Mouse (Mus musculus): ENCODE results near the gene Myadml2. TPM values are rescaled to one million over a fixed set of nuclear protein-coding genes. Genes with fewer than 3 reads are reported as not detected.

The Myadml2 gene
- polyA plus RNA-seq, 1 experiment: not detected

DNA sequence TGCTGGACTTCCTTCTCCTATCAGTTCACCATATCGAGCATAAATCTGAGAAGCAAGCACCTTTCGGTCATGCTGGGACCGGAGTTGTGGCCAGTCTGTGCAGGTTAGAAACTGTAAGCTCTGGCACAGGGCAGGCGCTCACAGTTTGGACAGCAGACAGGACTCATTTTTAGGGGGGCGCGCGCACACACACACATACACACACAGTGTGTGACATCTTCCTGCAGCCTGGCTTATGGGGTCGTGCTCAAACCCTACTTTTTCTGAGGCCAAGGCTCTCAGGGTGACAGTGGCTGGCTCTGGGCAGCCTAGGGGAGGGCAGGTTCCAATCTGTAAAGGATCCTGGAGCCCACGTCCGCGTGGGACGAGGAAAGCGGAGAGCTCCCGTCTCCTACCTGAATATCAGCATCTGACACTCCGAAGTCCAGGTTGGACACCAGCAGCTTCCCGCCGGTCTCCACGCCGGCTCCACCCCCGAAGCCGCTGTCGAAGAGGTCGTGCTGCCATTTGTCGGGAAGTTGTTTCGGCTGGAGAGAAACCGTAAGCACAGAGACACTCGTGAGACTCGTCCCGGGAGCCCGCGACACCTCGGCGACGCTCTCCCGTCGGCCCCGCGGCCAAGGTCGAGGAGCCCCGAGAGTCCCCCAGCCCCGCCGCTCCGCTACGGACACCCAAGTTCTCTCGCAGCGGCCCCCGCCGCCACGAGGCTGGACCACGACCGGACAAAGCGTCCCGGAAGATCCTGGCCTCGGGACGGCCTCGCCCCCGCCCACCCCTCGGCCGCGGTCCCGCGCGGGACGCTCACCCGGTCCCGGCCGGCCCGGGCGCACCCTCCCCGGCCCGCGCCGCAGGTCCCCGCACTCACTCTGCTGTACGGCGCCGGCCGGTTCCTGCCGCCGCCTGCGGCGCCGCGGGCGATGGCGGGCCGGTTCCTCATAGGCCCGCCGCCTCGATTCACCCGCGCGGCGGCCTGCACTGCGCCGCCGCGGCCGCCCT, 50.4 kb downstream of the Myadml2 start:
- H3K4me3 ChIP-seq (ENCODE audit: insufficient read depth, poor library complexity, severe bottlenecking): peak overlapping the region; percentile 92
- H3K27me3 ChIP-seq (ENCODE audit: control insufficient read depth, insufficient read depth, insufficient read length): no peaks in the 10 kb centered on the region
- peak overlapping the region; percentile 96 for H3ac ChIP-seq (ENCODE audit: control insufficient read depth, insufficient read length, low read depth)
- peaks cover 85% of the 10 kb centered on the region for H3K79me2 ChIP-seq (ENCODE audit: control insufficient read depth, insufficient read depth)
- no peak for TF ChIP-seq USF1 (IDR thresholded peaks at IDR 0.05; ENCODE audit: low read depth)
- TF ChIP-seq MYOD1 (IDR thresholded peaks at IDR 0.05; ENCODE audit: control insufficient read depth, insufficient read length, low read depth): no peak
- TF ChIP-seq CTCF (IDR thresholded peaks at IDR 0.05; ENCODE audit: control insufficient read depth, insufficient read depth, insufficient read length): no peak
- TF ChIP-seq FOSL1 (IDR thresholded peaks at IDR 0.05; ENCODE audit: insufficient read depth, low read length, poor library complexity, severe bottlenecking): no peak
- TF ChIP-seq MYOG (IDR thresholded peaks at IDR 0.05; ENCODE audit: control insufficient read depth, extremely low read depth, insufficient read length): no peak
- TF ChIP-seq CEBPB (IDR thresholded peaks at IDR 0.05; ENCODE audit: low read depth): no peak
- TF ChIP-seq MAX (IDR thresholded peaks at IDR 0.05): no peak
- peaks cover 77% of the 10 kb centered on the region for H3K36me3 ChIP-seq (ENCODE audit: control insufficient read depth, insufficient read depth)
- peaks cover 59% of the 10 kb centered on the region for H3K79me3 ChIP-seq (ENCODE audit: low read depth)

Small RNAs within 50 kb of the gene (microRNA-seq; reads per million reads assigned to microRNA genes)
- 2.4 reads per million, percentile 42 among the genes with 10 or more reads in this experiment for gene Mir6936 (ENCODE audit: borderline microRNAs expressed)

Other genes starting within 250 kb of the Myadml2 start
- 61.8 TPM for gene Nploc4, start 210.4 kb downstream of the Myadml2 start, polyA plus RNA-seq (2012; fragmentation: generic; extraction: Trizol)
- gene Tspan10, start 205.5 kb downstream of the Myadml2 start, polyA plus RNA-seq (2012; fragmentation: generic; extraction: Trizol): 0.02 TPM
- 0.13 TPM for gene Pde6g, start 194.7 kb downstream of the Myadml2 start, polyA plus RNA-seq (2012; fragmentation: generic; extraction: Trizol)
- 7.5 TPM for gene Oxld1, start 190.1 kb downstream of the Myadml2 start, polyA plus RNA-seq (2012; fragmentation: generic; extraction: Trizol)
- gene Ccdc137, start 190.0 kb downstream of the Myadml2 start, polyA plus RNA-seq (2012; fragmentation: generic; extraction: Trizol): 24.6 TPM
- 26.4 TPM for gene Arl16, start 180.6 kb downstream of the Myadml2 start, polyA plus RNA-seq (2012; fragmentation: generic; extraction: Trizol)
- 338 TPM for gene Mrpl12, start 163.5 kb downstream of the Myadml2 start, polyA plus RNA-seq (2012; fragmentation: generic; extraction: Trizol)
- 154 TPM for gene Slc25a10, start 156.3 kb downstream of the Myadml2 start, polyA plus RNA-seq (2012; fragmentation: generic; extraction: Trizol)
- not detected for gene Gcgr, start 117.5 kb downstream of the Myadml2 start, polyA plus RNA-seq (2012; fragmentation: generic; extraction: Trizol)
- gene Mcrip1, start 98.4 kb downstream of the Myadml2 start, polyA plus RNA-seq (2012; fragmentation: generic; extraction: Trizol): 90.7 TPM
- gene Ppp1r27, start 97.0 kb downstream of the Myadml2 start, polyA plus RNA-seq (2012; fragmentation: generic; extraction: Trizol): 0.12 TPM
- 519 TPM for gene P4hb, start 74.9 kb downstream of the Myadml2 start, polyA plus RNA-seq (2012; fragmentation: generic; extraction: Trizol)
- gene Arhgdia, start 66.5 kb downstream of the Myadml2 start, polyA plus RNA-seq (2012; fragmentation: generic; extraction: Trizol): 1,072 TPM
- 218 TPM for gene Alyref, start 49.8 kb downstream of the Myadml2 start, polyA plus RNA-seq (2012; fragmentation: generic; extraction: Trizol)
- gene Anapc11, start 49.7 kb downstream of the Myadml2 start, polyA plus RNA-seq (2012; fragmentation: generic; extraction: Trizol): 254 TPM
- not detected for gene Npb, start 39.7 kb downstream of the Myadml2 start, polyA plus RNA-seq (2012; fragmentation: generic; extraction: Trizol)
- 51.5 TPM for gene Pcyt2, start 30.2 kb downstream of the Myadml2 start, polyA plus RNA-seq (2012; fragmentation: generic; extraction: Trizol)
- gene Sirt7, start 22.9 kb downstream of the Myadml2 start, polyA plus RNA-seq (2012; fragmentation: generic; extraction: Trizol): 21.9 TPM
- 33.3 TPM for gene Mafg, start 14.6 kb downstream of the Myadml2 start, polyA plus RNA-seq (2012; fragmentation: generic; extraction: Trizol)
- 16.1 TPM for gene Pycr1, start 4.4 kb downstream of the Myadml2 start, polyA plus RNA-seq (2012; fragmentation: generic; extraction: Trizol)
- 0.43 TPM for gene Notum, start 13.0 kb upstream of the Myadml2 start, polyA plus RNA-seq (2012; fragmentation: generic; extraction: Trizol)
- gene Aspscr1, start 24.8 kb upstream of the Myadml2 start, polyA plus RNA-seq (2012; fragmentation: generic; extraction: Trizol): 66.0 TPM
- 57.6 TPM for gene Cenpx, start 65.6 kb upstream of the Myadml2 start, polyA plus RNA-seq (2012; fragmentation: generic; extraction: Trizol)
- gene Lrrc45, start 65.8 kb upstream of the Myadml2 start, polyA plus RNA-seq (2012; fragmentation: generic; extraction: Trizol): 13.5 TPM
- gene Rac3, start 73.3 kb upstream of the Myadml2 start, polyA plus RNA-seq (2012; fragmentation: generic; extraction: Trizol): 2.5 TPM
- 15.4 TPM for gene Dcxr, start 79.1 kb upstream of the Myadml2 start, polyA plus RNA-seq (2012; fragmentation: generic; extraction: Trizol)
- 51.7 TPM for gene Cbr2, start 84.0 kb upstream of the Myadml2 start, polyA plus RNA-seq (2012; fragmentation: generic; extraction: Trizol)
- 774 TPM for gene Hmga1b, start 114.6 kb upstream of the Myadml2 start, polyA plus RNA-seq (2012; fragmentation: generic; extraction: Trizol)
- 17.6 TPM for gene Rfng, start 136.0 kb upstream of the Myadml2 start, polyA plus RNA-seq (2012; fragmentation: generic; extraction: Trizol)
- gene Gps1, start 136.1 kb upstream of the Myadml2 start, polyA plus RNA-seq (2012; fragmentation: generic; extraction: Trizol): 187 TPM
- 64.7 TPM for gene Dus1l, start 148.2 kb upstream of the Myadml2 start, polyA plus RNA-seq (2012; fragmentation: generic; extraction: Trizol)
- 199 TPM for gene Fasn, start 176.4 kb upstream of the Myadml2 start, polyA plus RNA-seq (2012; fragmentation: generic; extraction: Trizol)